Mouse (Mus musculus) hindbrain, embryonic 15.5 days (tissue): ENCODE results near the gene Arhgap25. TPM values are rescaled to one million over a fixed set of nuclear protein-coding genes. Genes with fewer than 3 reads are reported as not detected.

Source experiments
- ATAC-seq: fragments of 200-750 bp; cut with Nextera tagmentation; 2 replicates; pipeline ENCODE4 v1.8.0; 2017; ENCODE audit warnings: low read depth, moderate number of reproducible peaks, moderate TSS enrichment; ENCODE audit not compliant: low FRiP score
- H3K27ac ChIP-seq: fragments of 300-500 bp; sonication (generic); replicated peaks from 2 replicates; pipeline ENCODE4 v1.5.1; 2015; ENCODE audit warnings: mild to moderate bottlenecking, inconsistent platforms
- H3K27me3 ChIP-seq: fragments of 300-500 bp; sonication (generic); 2 replicates; pipeline ENCODE4 v1.6.1; 2015; ENCODE audit warnings: control low read depth, inconsistent platforms
- H3K36me3 ChIP-seq: fragments of 300-500 bp; sonication (generic); 2 replicates; pipeline ENCODE4 v1.6.1; 2015; ENCODE audit warnings: control low read depth, inconsistent platforms
- H3K4me1 ChIP-seq: fragments of 300-500 bp; sonication (generic); replicated peaks from 2 replicates; pipeline ENCODE4 v1.6.1; 2015; ENCODE audit warnings: control low read depth, inconsistent platforms
- H3K4me2 ChIP-seq: fragments of 300-500 bp; sonication (generic); 2 replicates; pipeline ENCODE4 v1.6.1; 2015; ENCODE audit warnings: moderate library complexity, mild to moderate bottlenecking, inconsistent platforms
- H3K4me3 ChIP-seq: fragments of 300-500 bp; sonication (generic); 2 replicates; pipeline ENCODE4 v1.5.1; 2015; ENCODE audit warnings: mild to moderate bottlenecking, inconsistent platforms
- H3K9ac ChIP-seq: fragments of 300-500 bp; sonication (generic); 2 replicates; pipeline ENCODE4 v1.6.1; 2015; ENCODE audit warnings: inconsistent platforms
- H3K9me3 ChIP-seq: fragments of 300-500 bp; sonication (generic); 2 replicates; pipeline ENCODE4 v1.6.1; 2016; ENCODE audit warnings: control low read depth, inconsistent platforms
- WGBS: fragments of 180-500 bp; shearing (Covaris S2); methylation state at CpG from one replicate; pipeline ENCODE4 v1.1.7; 2015; 5-methylcytosine and 5-hydroxymethylcytosine counted together
- polyA plus RNA-seq: library from polyadenylated mRNA; unstranded; fragments of >200 nt; fragmentation: Nextera tagmentation; extraction: Ambion mirVana; gene quantifications from 2 replicates; pipeline ENCODE4 v1.2.1, GENCODE M21; 2015

Gene Arhgap25
- polyA plus RNA-seq, 1 experiment from 2014 or later = 2.2 TPM

- no peaks in the 10 kb centered on the region for H3K36me3 ChIP-seq
- no peak for ATAC-seq
- H3K27me3 ChIP-seq = no peaks in the 10 kb centered on the region
- no peak overlapping the region for H3K9ac ChIP-seq
- no peaks in the 10 kb centered on the region for H3K4me1 ChIP-seq
- H3K4me3 ChIP-seq = no peak overlapping the region
- no peaks in the 10 kb centered on the region for H3K9me3 ChIP-seq
- WGBS = 88% methylated on average over 4 of the region's 4 CpGs
- H3K4me2 ChIP-seq = no peak overlapping the region
- H3K27ac ChIP-seq = no peak overlapping the region
Measured at GRCm38 (mm10) chr6:87517753-87518409, 15.2 kb downstream of the Arhgap25 start.

GRCm38 (mm10) chr6:87514321-87514720 is 18.7 kb downstream of the Arhgap25 start:
- no peak overlapping the region for H3K4me3 ChIP-seq
- 89% methylated on average over 4 of the region's 4 CpGs for WGBS
- H3K9me3 ChIP-seq = no peaks in the 10 kb centered on the region
- H3K4me1 ChIP-seq = no peaks in the 10 kb centered on the region
- no peak overlapping the region for H3K9ac ChIP-seq
- no peak overlapping the region for H3K27ac ChIP-seq
- ATAC-seq = no peak
- H3K36me3 ChIP-seq = no peaks in the 10 kb centered on the region
- H3K27me3 ChIP-seq = no peaks in the 10 kb centered on the region
- no peak overlapping the region for H3K4me2 ChIP-seq

- Histone ChIP-seq H3K4me3 (no peak overlapping the region), H3K9ac (no peak overlapping the region), H3K4me2 (no peak overlapping the region), H3K36me3 (no peaks in the 10 kb centered on the region), H3K27me3 (no peaks in the 10 kb centered on the region), H3K27ac (no peak overlapping the region), H3K9me3 (no peaks in the 10 kb centered on the region), H3K4me1 (no peaks in the 10 kb centered on the region)
- 72% methylated on average over 12 of the region's 12 CpGs for WGBS
- peak; percentile 42; the same call in 1 of the 2 replicates for ATAC-seq
Measured at GRCm38 (mm10) chr6:87513046-87513767, 19.9 kb downstream of the Arhgap25 start.

- H3K9me3 ChIP-seq = no peaks in the 10 kb centered on the region
- ATAC-seq = no peak
- no peaks in the 10 kb centered on the region for H3K4me1 ChIP-seq
- H3K36me3 ChIP-seq = no peaks in the 10 kb centered on the region
- H3K4me2 ChIP-seq = no peak overlapping the region
- WGBS = 86% methylated on average over 4 of the region's 4 CpGs
- no peak overlapping the region for H3K4me3 ChIP-seq
- no peak overlapping the region for H3K27ac ChIP-seq
- no peaks in the 10 kb centered on the region for H3K27me3 ChIP-seq
- no peak overlapping the region for H3K9ac ChIP-seq
Measured at GRCm38 (mm10) chr6:87510999-87511398, 22.1 kb downstream of the Arhgap25 start.

GRCm38 (mm10) chr6:87509806-87510205 is 23.3 kb downstream of the Arhgap25 start:
- no peak overlapping the region for H3K9ac ChIP-seq
- no peak overlapping the region for H3K27ac ChIP-seq
- WGBS = 89% methylated on average over 2 of the region's 2 CpGs
- no peaks in the 10 kb centered on the region for H3K4me1 ChIP-seq
- no peak overlapping the region for H3K4me3 ChIP-seq
- no peak overlapping the region for H3K4me2 ChIP-seq
- no peak for ATAC-seq
- H3K9me3 ChIP-seq = no peaks in the 10 kb centered on the region
- no peaks in the 10 kb centered on the region for H3K36me3 ChIP-seq
- H3K27me3 ChIP-seq = no peaks in the 10 kb centered on the region

GRCm38 (mm10) chr6:87504875-87505274 is 28.2 kb downstream of the Arhgap25 start:
- no peak overlapping the region for H3K9ac ChIP-seq
- H3K27ac ChIP-seq = no peak overlapping the region
- H3K9me3 ChIP-seq = no peaks in the 10 kb centered on the region
- ATAC-seq = no peak
- 70% methylated on average over 7 of the region's 7 CpGs for WGBS
- H3K4me2 ChIP-seq = no peak overlapping the region
- H3K4me1 ChIP-seq = no peaks in the 10 kb centered on the region
- H3K4me3 ChIP-seq = no peak overlapping the region
- no peaks in the 10 kb centered on the region for H3K27me3 ChIP-seq
- H3K36me3 ChIP-seq = no peaks in the 10 kb centered on the region

- Histone ChIP-seq H3K27me3 (no peaks in the 10 kb centered on the region), H3K4me3 (no peak overlapping the region), H3K4me2 (no peak overlapping the region), H3K9ac (no peak overlapping the region), H3K27ac (no peak overlapping the region), H3K36me3 (no peaks in the 10 kb centered on the region), H3K4me1 (no peaks in the 10 kb centered on the region), H3K9me3 (no peaks in the 10 kb centered on the region)
- no peak for ATAC-seq
- 75% methylated on average over 5 of the region's 5 CpGs for WGBS
Measured at GRCm38 (mm10) chr6:87503976-87504375, 29.1 kb downstream of the Arhgap25 start.

GRCm38 (mm10) chr6:87503536-87503935 is 29.5 kb downstream of the Arhgap25 start:
- H3K4me2 ChIP-seq = no peak overlapping the region
- no peak overlapping the region for H3K9ac ChIP-seq
- no peak overlapping the region for H3K4me3 ChIP-seq
- no peaks in the 10 kb centered on the region for H3K27me3 ChIP-seq
- H3K27ac ChIP-seq = no peak overlapping the region
- no peaks in the 10 kb centered on the region for H3K4me1 ChIP-seq
- H3K9me3 ChIP-seq = no peaks in the 10 kb centered on the region
- H3K36me3 ChIP-seq = no peaks in the 10 kb centered on the region
- WGBS = 97% methylated on average over 1 of the region's 1 CpGs
- ATAC-seq = no peak

- H3K36me3 ChIP-seq = no peaks in the 10 kb centered on the region
- H3K4me1 ChIP-seq = no peaks in the 10 kb centered on the region
- H3K4me3 ChIP-seq = no peak overlapping the region
- H3K9ac ChIP-seq = no peak overlapping the region
- H3K4me2 ChIP-seq = no peak overlapping the region
- no peak for ATAC-seq
- no peak overlapping the region for H3K27ac ChIP-seq
- H3K9me3 ChIP-seq = no peaks in the 10 kb centered on the region
- WGBS = 80% methylated on average over 10 of the region's 10 CpGs
- no peaks in the 10 kb centered on the region for H3K27me3 ChIP-seq
Measured at GRCm38 (mm10) chr6:87502831-87503286, 30.2 kb downstream of the Arhgap25 start.

GRCm38 (mm10) chr6:87502411-87502810 is 30.6 kb downstream of the Arhgap25 start:
- 62% methylated on average over 6 of the region's 6 CpGs for WGBS
- Histone ChIP-seq H3K27ac (no peak overlapping the region), H3K36me3 (no peaks in the 10 kb centered on the region), H3K27me3 (no peaks in the 10 kb centered on the region), H3K4me3 (no peak overlapping the region), H3K9ac (no peak overlapping the region), H3K4me2 (no peak overlapping the region), H3K4me1 (no peaks in the 10 kb centered on the region), H3K9me3 (no peaks in the 10 kb centered on the region)
- no peak for ATAC-seq

GRCm38 (mm10) chr6:87500696-87501095 is 32.4 kb downstream of the Arhgap25 start:
- no peaks in the 10 kb centered on the region for H3K27me3 ChIP-seq
- no peaks in the 10 kb centered on the region for H3K36me3 ChIP-seq
- no peak for ATAC-seq
- no peaks in the 10 kb centered on the region for H3K9me3 ChIP-seq
- no peak overlapping the region for H3K4me3 ChIP-seq
- H3K4me1 ChIP-seq = no peaks in the 10 kb centered on the region
- WGBS = 84% methylated on average over 7 of the region's 7 CpGs
- H3K4me2 ChIP-seq = no peak overlapping the region
- H3K27ac ChIP-seq = no peak overlapping the region
- H3K9ac ChIP-seq = no peak overlapping the region

- Histone ChIP-seq H3K27ac (no peak overlapping the region), H3K4me3 (no peak overlapping the region), H3K4me1 (no peaks in the 10 kb centered on the region), H3K36me3 (no peaks in the 10 kb centered on the region), H3K4me2 (no peak overlapping the region), H3K9me3 (no peaks in the 10 kb centered on the region), H3K27me3 (no peaks in the 10 kb centered on the region), H3K9ac (no peak overlapping the region)
- WGBS = 71% methylated on average over 6 of the region's 6 CpGs
- ATAC-seq = no peak
Measured at GRCm38 (mm10) chr6:87499791-87500190, 33.3 kb downstream of the Arhgap25 start.
